Mouse (Mus musculus): ENCODE data around the gene Zbtb12. TPM values are rescaled to one million over a fixed set of nuclear protein-coding genes. Genes with fewer than 3 reads are reported as not detected.

Gene Zbtb12
- total RNA-seq, 2 experiments from 2014 or later: 13.5 to 17.8 TPM

GRCm38 (mm10) chr17:34865981-34866380 lies 13.3 kb upstream of the Zbtb12 start:
- no peak for DNase-seq

GRCm38 (mm10) chr17:34874321-34874720 lies 5.0 kb upstream of the Zbtb12 start:
- DNase-seq: no peak

GRCm38 (mm10) chr17:34881166-34881565 lies 1.9 kb downstream of the Zbtb12 start:
- DNase-seq: no peak

GRCm38 (mm10) chr17:34881683-34882310 lies 2.5 kb downstream of the Zbtb12 start, which contains the start of gene Gm20547:
Gene Gm20547 (minus strand): TSS chr17:34882042.
- peak; percentile 49 for DNase-seq

GRCm38 (mm10) chr17:34883332-34883731 lies 4.0 kb downstream of the Zbtb12 start:
- no peak for DNase-seq

- no peak for DNase-seq
Observed at GRCm38 (mm10) chr17:34884704-34885103, 5.4 kb downstream of the Zbtb12 start.

- DNase-seq: no peak
Observed at GRCm38 (mm10) chr17:34885615-34886014, 6.3 kb downstream of the Zbtb12 start.

GRCm38 (mm10) chr17:34887942-34888341 lies 8.7 kb downstream of the Zbtb12 start:
- DNase-seq: no peak

GRCm38 (mm10) chr17:34890074-34890743 lies 10.9 kb downstream of the Zbtb12 start:
- no peak for DNase-seq

GRCm38 (mm10) chr17:34891377-34891776 lies 12.1 kb downstream of the Zbtb12 start:
- DNase-seq: no peak

GRCm38 (mm10) chr17:34893072-34893824 lies 14.0 kb downstream of the Zbtb12 start:
- DNase-seq: no peak

- DNase-seq: peak; percentile 97
Observed at GRCm38 (mm10) chr17:34894074-34894597, 14.9 kb downstream of the Zbtb12 start.

- DNase-seq: peak; percentile 77
Observed at GRCm38 (mm10) chr17:34894801-34895530, 15.7 kb downstream of the Zbtb12 start.

- DNase-seq: no peak
Observed at GRCm38 (mm10) chr17:34895724-34896123, 16.4 kb downstream of the Zbtb12 start.

- no peak for DNase-seq
Observed at GRCm38 (mm10) chr17:34896366-34896765, 17.1 kb downstream of the Zbtb12 start.

- peak; percentile 36 for DNase-seq
Observed at GRCm38 (mm10) chr17:34897373-34898159, 18.3 kb downstream of the Zbtb12 start.

- DNase-seq: peak; percentile 90
Observed at GRCm38 (mm10) chr17:34898160-34898586, 18.9 kb downstream of the Zbtb12 start, which contains the start of the genes C2 and Ehmt2. Gene C2 (minus strand): TSS chr17:34898265. Gene Ehmt2 (plus strand): TSS chr17:34898469.

GRCm38 (mm10) chr17:34898706-34899052 lies 19.4 kb downstream of the Zbtb12 start:
- peak; percentile 63 for DNase-seq

- peak; percentile 72 for DNase-seq
Observed at GRCm38 (mm10) chr17:34899053-34899889, 20.0 kb downstream of the Zbtb12 start.

GRCm38 (mm10) chr17:34899890-34900243 lies 20.6 kb downstream of the Zbtb12 start:
- no peak for DNase-seq

Measured in adrenal gland, postnatal 10 days (tissue).